Mouse (Mus musculus): ENCODE results near the gene Dnase1. TPM values are rescaled to one million over a fixed set of nuclear protein-coding genes. Genes with fewer than 3 reads are reported as not detected.
"Not testable (repeated sequence)": the region's sequence is repeated elsewhere in the genome, so short reads cannot be mapped to it uniquely, and the experiment has no call there.

Dnase1 gene
- polyA plus RNA-seq, 1 experiment = not detected

GRCm38 (mm10) chr16:4064945-4065344 is 28.2 kb downstream of the Dnase1 start:
- Histone ChIP-seq H3K4me3 (ENCODE audit: low read depth, low read length) (no peak overlapping the region), H3K9me3 (replicated peaks; ENCODE audit: control insufficient read depth, insufficient read depth, low read length, poor library complexity, severe bottlenecking) (no peaks in the 10 kb centered on the region), H3K27me3 (ENCODE audit: control insufficient read depth, insufficient read depth, low read length, poor library complexity, severe bottlenecking) (no peaks in the 10 kb centered on the region), H3K27ac (ENCODE audit: insufficient read depth, low read length) (no peak overlapping the region), H3K4me1 (ENCODE audit: control insufficient read depth, insufficient read depth, low read length) (no peaks in the 10 kb centered on the region), H3K36me3 (ENCODE audit: control insufficient read depth, insufficient read depth, low read length, poor library complexity, severe bottlenecking) (peaks cover 59% of the 10 kb centered on the region), H3K9ac (ENCODE audit: low read depth, poor library complexity, severe bottlenecking) (no peak overlapping the region)
- TF ChIP-seq CTCF (IDR thresholded peaks at IDR 0.05; ENCODE audit: low read depth, low read length) = no peak
- TF ChIP-seq POLR2A (IDR thresholded peaks at IDR 0.05; ENCODE audit: insufficient read depth, low read length) = no peak
- TF ChIP-seq EP300 (IDR thresholded peaks at IDR 0.05; ENCODE audit: insufficient read depth, low read depth, low read length) = no peak

- no peak overlapping the region for H3K9ac ChIP-seq (ENCODE audit: low read depth, poor library complexity, severe bottlenecking)
- no peak overlapping the region for H3K27ac ChIP-seq (ENCODE audit: insufficient read depth, low read length)
- peak; percentile 81 for TF ChIP-seq CTCF (IDR thresholded peaks at IDR 0.05; ENCODE audit: low read depth, low read length)
- TF ChIP-seq EP300 (IDR thresholded peaks at IDR 0.05; ENCODE audit: insufficient read depth, low read depth, low read length) = no peak
- no peak for TF ChIP-seq POLR2A (IDR thresholded peaks at IDR 0.05; ENCODE audit: insufficient read depth, low read length)
- H3K36me3 ChIP-seq (ENCODE audit: control insufficient read depth, insufficient read depth, low read length, poor library complexity, severe bottlenecking) = peaks cover 40% of the 10 kb centered on the region
- no peaks in the 10 kb centered on the region for H3K4me1 ChIP-seq (ENCODE audit: control insufficient read depth, insufficient read depth, low read length)
- H3K4me3 ChIP-seq (ENCODE audit: low read depth, low read length) = no peak overlapping the region
- no peaks in the 10 kb centered on the region for H3K9me3 ChIP-seq (replicated peaks; ENCODE audit: control insufficient read depth, insufficient read depth, low read length, poor library complexity, severe bottlenecking)
- H3K27me3 ChIP-seq (ENCODE audit: control insufficient read depth, insufficient read depth, low read length, poor library complexity, severe bottlenecking) = no peaks in the 10 kb centered on the region
Observed at GRCm38 (mm10) chr16:4068588-4068987, 31.8 kb downstream of the Dnase1 start.

- Histone ChIP-seq H3K36me3 (ENCODE audit: control insufficient read depth, insufficient read depth, low read length, poor library complexity, severe bottlenecking) (peaks cover under 1% of the 10 kb centered on the region), H3K9ac (ENCODE audit: low read depth, poor library complexity, severe bottlenecking) (no peak overlapping the region), H3K4me3 (ENCODE audit: low read depth, low read length) (no peak overlapping the region), H3K4me1 (ENCODE audit: control insufficient read depth, insufficient read depth, low read length) (no peaks in the 10 kb centered on the region), H3K9me3 (replicated peaks; ENCODE audit: control insufficient read depth, insufficient read depth, low read length, poor library complexity, severe bottlenecking) (no peaks in the 10 kb centered on the region), H3K27me3 (ENCODE audit: control insufficient read depth, insufficient read depth, low read length, poor library complexity, severe bottlenecking) (no peaks in the 10 kb centered on the region), H3K27ac (ENCODE audit: insufficient read depth, low read length) (no peak overlapping the region)
- TF ChIP-seq CTCF (IDR thresholded peaks at IDR 0.05; ENCODE audit: low read depth, low read length) = no peak
- no peak for TF ChIP-seq POLR2A (IDR thresholded peaks at IDR 0.05; ENCODE audit: insufficient read depth, low read length)
- no peak for TF ChIP-seq EP300 (IDR thresholded peaks at IDR 0.05; ENCODE audit: insufficient read depth, low read depth, low read length)
Observed at GRCm38 (mm10) chr16:4074297-4074696, 37.6 kb downstream of the Dnase1 start.

GRCm38 (mm10) chr16:4074836-4075235 is 38.1 kb downstream of the Dnase1 start:
- 0 out of 2 replicates have a peak overlapping the region, but pooled peaks have one; percentile 41 for H3K9ac ChIP-seq (ENCODE audit: low read depth, poor library complexity, severe bottlenecking)
- no peaks in the 10 kb centered on the region for H3K27me3 ChIP-seq (ENCODE audit: control insufficient read depth, insufficient read depth, low read length, poor library complexity, severe bottlenecking)
- no peak for TF ChIP-seq POLR2A (IDR thresholded peaks at IDR 0.05; ENCODE audit: insufficient read depth, low read length)
- TF ChIP-seq CTCF (IDR thresholded peaks at IDR 0.05; ENCODE audit: low read depth, low read length) = no peak
- no peak for TF ChIP-seq EP300 (IDR thresholded peaks at IDR 0.05; ENCODE audit: insufficient read depth, low read depth, low read length)
- no peak overlapping the region for H3K27ac ChIP-seq (ENCODE audit: insufficient read depth, low read length)
- H3K4me1 ChIP-seq (ENCODE audit: control insufficient read depth, insufficient read depth, low read length) = no peaks in the 10 kb centered on the region
- no peaks in the 10 kb centered on the region for H3K9me3 ChIP-seq (replicated peaks; ENCODE audit: control insufficient read depth, insufficient read depth, low read length, poor library complexity, severe bottlenecking)
- H3K4me3 ChIP-seq (ENCODE audit: low read depth, low read length) = no peak overlapping the region
- H3K36me3 ChIP-seq (ENCODE audit: control insufficient read depth, insufficient read depth, low read length, poor library complexity, severe bottlenecking) = no peaks in the 10 kb centered on the region; the same call in 1 of the 2 replicates

- TF ChIP-seq CTCF (IDR thresholded peaks at IDR 0.05; ENCODE audit: low read depth, low read length) = no peak
- TF ChIP-seq EP300 (IDR thresholded peaks at IDR 0.05; ENCODE audit: insufficient read depth, low read depth, low read length) = 0 out of 2 replicates have a peak, but pooled peaks have one; percentile 52
- H3K9ac ChIP-seq (ENCODE audit: low read depth, poor library complexity, severe bottlenecking) = peak within 1 kb of the TSS; percentile 79
- H3K9me3 ChIP-seq (replicated peaks; ENCODE audit: control insufficient read depth, insufficient read depth, low read length, poor library complexity, severe bottlenecking) = no peaks in the 10 kb centered on the region
- H3K27ac ChIP-seq (ENCODE audit: insufficient read depth, low read length) = no peak within 1 kb of the TSS
- H3K4me1 ChIP-seq (ENCODE audit: control insufficient read depth, insufficient read depth, low read length) = no peaks in the 10 kb centered on the region
- no peaks in the 10 kb centered on the region; the same call in 1 of the 2 replicates for H3K36me3 ChIP-seq (ENCODE audit: control insufficient read depth, insufficient read depth, low read length, poor library complexity, severe bottlenecking)
- peak within 1 kb of the TSS; percentile 98 for H3K4me3 ChIP-seq (ENCODE audit: low read depth, low read length)
- H3K27me3 ChIP-seq (ENCODE audit: control insufficient read depth, insufficient read depth, low read length, poor library complexity, severe bottlenecking) = no peaks in the 10 kb centered on the region
Observed at GRCm38 (mm10) chr16:4077384-4078061, 40.8 kb downstream of the Dnase1 start, which contains the start of gene Trap1. Trap1 (minus strand) TSS chr16:4077827.

- not testable (repeated sequence) for H3K27me3 ChIP-seq (ENCODE audit: control insufficient read depth, insufficient read depth, low read length, poor library complexity, severe bottlenecking); H3K9me3 ChIP-seq (replicated peaks; ENCODE audit: control insufficient read depth, insufficient read depth, low read length, poor library complexity, severe bottlenecking); H3K36me3 ChIP-seq (ENCODE audit: control insufficient read depth, insufficient read depth, low read length, poor library complexity, severe bottlenecking); H3K27ac ChIP-seq (ENCODE audit: insufficient read depth, low read length); H3K4me1 ChIP-seq (ENCODE audit: control insufficient read depth, insufficient read depth, low read length); H3K4me3 ChIP-seq (ENCODE audit: low read depth, low read length)
- peak overlapping the region; percentile 79 for H3K9ac ChIP-seq (ENCODE audit: low read depth, poor library complexity, severe bottlenecking)
Observed at GRCm38 (mm10) chr16:4078302-4078701, 41.6 kb downstream of the Dnase1 start.

All from ES-Bruce4 (cell line).